Mouse (Mus musculus): ENCODE data around the gene Zfyve26. TPM values are rescaled to one million over a fixed set of nuclear protein-coding genes. Genes with fewer than 3 reads are reported as not detected.

The Zfyve26 gene
- polyA plus RNA-seq (2015; fragmentation: Nextera tagmentation; extraction: Ambion mirVana) = 7.6 and 8.9 TPM in 2 replicates

DNA sequence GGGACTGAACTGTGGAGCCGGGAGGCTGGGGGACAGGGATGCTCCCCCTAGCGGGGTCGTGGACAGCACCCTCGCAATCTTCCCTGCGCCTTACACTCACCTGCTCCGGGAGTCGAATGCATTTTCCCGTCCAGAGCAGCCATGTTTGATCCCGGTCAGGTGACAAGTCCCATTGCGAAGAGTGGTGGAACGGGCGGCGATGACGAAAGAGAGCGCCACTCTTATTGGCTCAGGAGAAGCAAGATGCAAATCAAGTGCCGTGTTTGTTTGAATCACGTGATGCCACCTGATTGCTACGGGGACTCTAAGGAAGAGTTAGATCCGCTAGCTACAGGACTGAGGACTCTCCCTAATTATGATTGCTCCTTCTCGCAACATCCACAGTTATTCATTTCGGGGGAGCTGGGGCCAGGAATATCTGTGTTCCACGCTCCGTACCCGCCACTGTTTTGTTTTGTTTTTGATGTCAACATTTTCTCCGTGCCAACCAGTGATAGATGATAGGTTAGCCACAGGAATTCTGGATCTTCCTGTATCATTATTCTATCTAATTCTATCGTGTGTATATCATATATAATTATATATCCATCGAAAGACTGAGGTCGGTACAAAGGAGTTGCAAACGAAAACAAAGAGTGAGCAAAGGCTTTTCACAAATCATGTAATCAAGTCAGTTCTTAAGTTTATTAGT, at the start of gene Zfyve26:
TSS of gene Zfyve26 (minus strand) at position 179 of the 691 bp plus-strand sequence.
- H3K4me3 ChIP-seq (replicated peaks; ENCODE audit: low read depth, low read length) = peak within 1 kb of the TSS; percentile 65
- WGBS = under 1% methylated on average over 29 of the region's 29 CpGs

DNA sequence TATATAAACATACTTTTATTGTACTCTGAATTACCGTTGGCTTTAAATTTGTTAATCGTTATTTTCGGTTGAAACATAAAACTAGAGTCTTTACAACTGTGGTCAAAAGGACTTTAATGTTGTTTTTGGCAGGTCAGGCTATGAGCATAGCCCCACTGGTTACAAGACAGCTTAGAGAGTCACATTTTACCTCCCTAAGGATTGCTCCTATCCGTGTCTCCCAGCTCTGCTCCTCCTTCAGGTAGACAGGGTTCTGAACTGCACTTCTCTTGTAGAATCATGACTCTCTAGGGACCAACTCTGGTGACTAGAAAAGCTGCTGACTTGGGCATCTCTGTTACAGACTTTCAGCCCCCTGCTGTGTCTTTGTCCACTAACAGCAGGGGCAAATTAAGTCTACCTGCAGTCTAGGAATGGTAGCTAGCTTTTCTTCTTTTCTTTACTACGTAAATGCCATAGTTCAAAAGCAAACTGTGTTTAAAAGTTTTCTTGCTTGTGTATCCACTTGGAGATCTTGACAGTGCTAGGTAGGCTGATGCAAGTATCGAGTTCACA, 45.3 kb upstream of the Zfyve26 start:
- 33% methylated on average over 6 of the region's 6 CpGs for WGBS
- H3K4me1 ChIP-seq (replicated peaks; ENCODE audit: insufficient read depth, low read length) = 0 out of 2 replicates have a peak, but pooled peaks cover 4% of the 10 kb centered on the region

More for the DNA sequence above, at the start of gene Zfyve26:
- Histone ChIP-seq H3K27ac (peak within 1 kb of the TSS; percentile 80), H3K9me3 (replicated peaks; ENCODE audit: low read length) (no peaks in the 10 kb centered on the region), H3K27me3 (ENCODE audit: insufficient read depth, low read length) (no peaks in the 10 kb centered on the region), H3K36me3 (ENCODE audit: insufficient read depth, low read length) (0 out of 2 replicates have a peak, but pooled peaks cover 3% of the 10 kb centered on the region), H3K9ac (ENCODE audit: low read depth, low read length) (peak within 1 kb of the TSS; percentile 75), H3K4me1 (replicated peaks; ENCODE audit: insufficient read depth, low read length) (0 out of 2 replicates have a peak, but pooled peaks cover 4% of the 10 kb centered on the region), H3K4me2 (ENCODE audit: low read length) (peak within 1 kb of the TSS; percentile 85)
- ATAC-seq (replicated peaks; ENCODE audit: low FRiP score, low read depth) (peak; percentile 94), DNase-seq (ENCODE audit: low spot score) (peak; percentile 99)
- TF ChIP-seq CTCF (IDR thresholded peaks at IDR 0.05; ENCODE audit: low read depth) = peak; percentile 48; the same call in 1 of the 2 replicates

DNA sequence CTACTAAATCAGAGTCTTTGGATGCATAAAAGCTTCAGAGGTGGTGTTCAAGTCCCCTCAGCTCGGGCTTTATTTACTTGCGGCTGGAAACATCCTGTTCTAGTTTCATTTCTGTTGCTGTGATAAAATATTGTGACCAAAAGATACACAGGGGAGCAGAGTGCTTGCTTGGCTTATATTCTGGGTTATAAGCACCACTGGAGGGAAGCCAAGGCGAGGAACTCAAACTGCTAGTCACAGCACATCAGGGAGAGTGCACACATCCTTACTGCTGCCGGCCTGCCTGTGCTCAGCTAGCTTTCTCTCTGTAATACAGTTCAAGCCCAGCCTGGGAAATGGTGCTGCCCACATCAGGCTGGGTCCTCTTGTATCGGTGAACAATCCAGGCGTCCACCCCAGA, 44.4 kb upstream of the Zfyve26 start:
- H3K9ac ChIP-seq (ENCODE audit: low read depth, low read length) = no peak overlapping the region
- ATAC-seq (replicated peaks; ENCODE audit: low FRiP score, low read depth) = no peak
- no peaks in the 10 kb centered on the region for H3K9me3 ChIP-seq (replicated peaks; ENCODE audit: low read length)
- no peak overlapping the region for H3K4me3 ChIP-seq (replicated peaks; ENCODE audit: low read depth, low read length)
- no peak overlapping the region for H3K4me2 ChIP-seq (ENCODE audit: low read length)
- no peaks in the 10 kb centered on the region for H3K36me3 ChIP-seq (ENCODE audit: insufficient read depth, low read length)
- peak; percentile 83 for DNase-seq (ENCODE audit: low spot score)
- 53% methylated on average over 6 of the region's 6 CpGs for WGBS
- no peak for TF ChIP-seq CTCF (IDR thresholded peaks at IDR 0.05; ENCODE audit: low read depth)
- H3K4me1 ChIP-seq (replicated peaks; ENCODE audit: insufficient read depth, low read length) = no peaks in the 10 kb centered on the region
- no peaks in the 10 kb centered on the region for H3K27me3 ChIP-seq (ENCODE audit: insufficient read depth, low read length)
- peak overlapping the region; percentile 73 for H3K27ac ChIP-seq

More for the DNA sequence above, 45.3 kb upstream of the Zfyve26 start:
- Histone ChIP-seq H3K4me2 (ENCODE audit: low read length) (no peak overlapping the region), H3K9me3 (replicated peaks; ENCODE audit: low read length) (no peaks in the 10 kb centered on the region), H3K4me3 (replicated peaks; ENCODE audit: low read depth, low read length) (no peak overlapping the region), H3K9ac (ENCODE audit: low read depth, low read length) (no peak overlapping the region), H3K27me3 (ENCODE audit: insufficient read depth, low read length) (no peaks in the 10 kb centered on the region), H3K27ac (peak overlapping the region; percentile 73; the same call in 1 of the 2 replicates), H3K36me3 (ENCODE audit: insufficient read depth, low read length) (no peaks in the 10 kb centered on the region)
- ATAC-seq (replicated peaks; ENCODE audit: low FRiP score, low read depth) (no peak), DNase-seq (ENCODE audit: low spot score) (peak; percentile 89)
- no peak for TF ChIP-seq CTCF (IDR thresholded peaks at IDR 0.05; ENCODE audit: low read depth)

DNA sequence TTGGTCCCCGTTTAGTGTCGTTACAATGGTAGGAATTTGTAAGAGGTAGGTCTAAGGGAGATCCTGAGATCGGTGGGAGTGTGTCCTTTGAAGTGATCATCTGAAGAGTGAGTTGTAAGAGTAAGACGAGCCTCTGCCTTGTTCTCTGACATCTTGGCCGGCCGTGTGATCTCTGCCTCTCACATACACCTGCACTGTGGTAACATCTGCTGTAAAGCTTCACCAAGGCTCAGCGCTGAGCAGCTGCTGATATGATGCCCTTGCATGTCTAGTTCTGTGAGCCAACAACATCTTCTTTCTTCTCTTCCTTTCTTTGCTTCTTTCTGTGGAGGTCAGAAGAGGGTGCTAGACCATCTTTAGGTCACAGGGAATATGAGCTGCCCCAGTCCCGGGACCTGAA, 42.7 kb upstream of the Zfyve26 start:
- H3K4me1 ChIP-seq (replicated peaks; ENCODE audit: insufficient read depth, low read length) = no peaks in the 10 kb centered on the region
- ATAC-seq (replicated peaks; ENCODE audit: low FRiP score, low read depth) (no peak), DNase-seq (ENCODE audit: low spot score) (no peak)
- TF ChIP-seq CTCF (IDR thresholded peaks at IDR 0.05; ENCODE audit: low read depth) = no peak
- H3K36me3 ChIP-seq (ENCODE audit: insufficient read depth, low read length) = 0 out of 2 replicates have a peak, but pooled peaks cover 3% of the 10 kb centered on the region
- no peak overlapping the region for H3K27ac ChIP-seq
- no peak overlapping the region for H3K4me3 ChIP-seq (replicated peaks; ENCODE audit: low read depth, low read length)
- H3K4me2 ChIP-seq (ENCODE audit: low read length) = no peak overlapping the region
- WGBS = 83% methylated on average over 8 of the region's 8 CpGs
- H3K9ac ChIP-seq (ENCODE audit: low read depth, low read length) = no peak overlapping the region
- H3K27me3 ChIP-seq (ENCODE audit: insufficient read depth, low read length) = no peaks in the 10 kb centered on the region
- no peaks in the 10 kb centered on the region for H3K9me3 ChIP-seq (replicated peaks; ENCODE audit: low read length)

DNA sequence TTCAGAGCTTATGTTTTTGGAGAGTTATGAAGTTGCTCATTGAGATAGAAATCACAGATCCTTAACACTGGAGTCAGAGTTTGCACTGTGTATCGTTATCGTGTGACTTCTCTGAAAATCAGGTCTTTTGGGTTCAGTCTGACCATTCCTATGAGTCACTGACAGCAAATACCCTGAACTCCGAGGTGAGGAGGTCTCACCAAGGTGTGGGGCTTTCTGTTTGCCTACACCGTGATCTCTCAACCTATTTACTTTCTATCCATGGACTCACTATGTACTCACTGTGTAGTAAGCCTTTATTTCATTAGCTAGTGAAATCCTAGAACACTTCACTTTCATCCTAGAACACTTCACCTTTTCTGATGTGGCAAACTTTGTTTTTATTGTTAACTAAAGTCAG, 35.6 kb upstream of the Zfyve26 start:
- WGBS = 86% methylated on average over 4 of the region's 4 CpGs

DNA sequence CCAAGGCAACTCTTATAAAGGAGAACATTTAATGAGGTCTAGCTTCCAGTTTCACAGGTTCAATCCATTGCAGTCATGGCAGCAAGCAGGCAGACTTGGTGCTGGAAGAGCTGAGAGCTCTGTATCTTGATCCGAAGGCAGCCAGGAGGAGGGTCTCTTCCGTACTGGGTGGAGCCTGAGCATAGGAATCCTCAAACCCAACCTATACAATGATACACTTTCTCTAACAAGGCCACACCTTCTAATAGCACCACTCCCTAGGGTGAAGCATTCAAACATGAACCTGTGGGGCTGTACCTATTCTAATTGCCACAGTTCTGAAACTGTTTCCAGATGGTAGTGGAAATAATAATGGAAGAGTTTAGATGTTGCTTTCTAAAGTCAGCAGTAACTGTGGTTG, 34.5 kb upstream of the Zfyve26 start:
- ATAC-seq (replicated peaks; ENCODE audit: low FRiP score, low read depth) = no peak
- Histone ChIP-seq H3K4me1 (replicated peaks; ENCODE audit: insufficient read depth, low read length) (peaks cover 7% of the 10 kb centered on the region; the same call in 1 of the 2 replicates), H3K4me2 (ENCODE audit: low read length) (no peak overlapping the region), H3K36me3 (ENCODE audit: insufficient read depth, low read length) (0 out of 2 replicates have a peak, but pooled peaks cover 3% of the 10 kb centered on the region), H3K4me3 (replicated peaks; ENCODE audit: low read depth, low read length) (no peak overlapping the region), H3K27me3 (ENCODE audit: insufficient read depth, low read length) (no peaks in the 10 kb centered on the region), H3K9ac (ENCODE audit: low read depth, low read length) (no peak overlapping the region), H3K27ac (no peak overlapping the region), H3K9me3 (replicated peaks; ENCODE audit: low read length) (no peaks in the 10 kb centered on the region)
- DNase-seq (ENCODE audit: low spot score) = no peak
- WGBS = 76% methylated on average over 2 of the region's 2 CpGs
- TF ChIP-seq CTCF (IDR thresholded peaks at IDR 0.05; ENCODE audit: low read depth) = no peak

More for the DNA sequence above, 35.6 kb upstream of the Zfyve26 start:
- H3K27ac ChIP-seq = no peak overlapping the region
- 0 out of 2 replicates have a peak, but pooled peaks cover 3% of the 10 kb centered on the region for H3K36me3 ChIP-seq (ENCODE audit: insufficient read depth, low read length)
- no peak overlapping the region for H3K9ac ChIP-seq (ENCODE audit: low read depth, low read length)
- H3K4me3 ChIP-seq (replicated peaks; ENCODE audit: low read depth, low read length) = no peak overlapping the region
- H3K4me1 ChIP-seq (replicated peaks; ENCODE audit: insufficient read depth, low read length) = peaks cover 7% of the 10 kb centered on the region; the same call in 1 of the 2 replicates
- no peaks in the 10 kb centered on the region for H3K9me3 ChIP-seq (replicated peaks; ENCODE audit: low read length)
- no peaks in the 10 kb centered on the region for H3K27me3 ChIP-seq (ENCODE audit: insufficient read depth, low read length)
- no peak for ATAC-seq (replicated peaks; ENCODE audit: low FRiP score, low read depth)
- H3K4me2 ChIP-seq (ENCODE audit: low read length) = no peak overlapping the region
- DNase-seq (ENCODE audit: low spot score) = no peak
- no peak for TF ChIP-seq CTCF (IDR thresholded peaks at IDR 0.05; ENCODE audit: low read depth)
